Mouse (Mus musculus) small intestine, adult 2 months (tissue): ENCODE measurements around the gene Gm10642.

Source experiments
- CTCF ChIP-seq: fragments of 200-500 bp; IDR thresholded peaks from 2 replicates; pipeline ENCODE4 v1.5.1; 2012; ENCODE audit warnings: low read depth, mild to moderate bottlenecking, control low read depth, inconsistent platforms, low read length, moderate library complexity, mixed read lengths; ENCODE audit not compliant: insufficient replicate concordance, insufficient read length; ENCODE audit errors: extremely low read depth
- POLR2A ChIP-seq: fragments of 200-500 bp; IDR thresholded peaks from 2 replicates; pipeline ENCODE4 v1.6.1; 2012; ENCODE audit warnings: low read depth, mild to moderate bottlenecking, control low read depth, inconsistent platforms, low read length, moderate library complexity

DNA sequence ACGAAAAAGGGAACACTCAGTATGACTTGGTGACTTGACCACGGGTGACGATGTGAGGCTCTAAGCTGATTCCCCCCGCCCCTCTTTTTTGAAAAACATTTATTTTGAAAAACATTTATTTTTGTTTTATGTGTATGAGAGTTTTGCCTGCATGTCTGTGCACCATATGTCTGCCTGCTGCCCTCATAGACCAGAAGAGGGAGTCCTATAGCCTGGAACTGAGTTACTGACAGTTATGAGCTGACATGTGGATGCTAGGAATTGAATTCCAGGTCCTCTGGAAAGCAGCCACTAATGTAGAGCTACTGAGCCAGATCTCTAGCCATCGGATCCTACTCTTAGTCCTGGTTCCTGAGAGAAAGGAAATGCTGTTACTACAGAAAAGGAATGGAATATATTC, 19.9 kb downstream of the Gm10642 start:
- TF ChIP-seq CTCF (no peak), POLR2A (no peak)
